Mouse (Mus musculus): ENCODE measurements around the gene Plekhh1. TPM values are rescaled to one million over a fixed set of nuclear protein-coding genes. Genes with fewer than 3 reads are reported as not detected.

Gene Plekhh1
- polyA plus RNA-seq, 1 experiment from 2014 or later, result 7.0 TPM

DNA sequence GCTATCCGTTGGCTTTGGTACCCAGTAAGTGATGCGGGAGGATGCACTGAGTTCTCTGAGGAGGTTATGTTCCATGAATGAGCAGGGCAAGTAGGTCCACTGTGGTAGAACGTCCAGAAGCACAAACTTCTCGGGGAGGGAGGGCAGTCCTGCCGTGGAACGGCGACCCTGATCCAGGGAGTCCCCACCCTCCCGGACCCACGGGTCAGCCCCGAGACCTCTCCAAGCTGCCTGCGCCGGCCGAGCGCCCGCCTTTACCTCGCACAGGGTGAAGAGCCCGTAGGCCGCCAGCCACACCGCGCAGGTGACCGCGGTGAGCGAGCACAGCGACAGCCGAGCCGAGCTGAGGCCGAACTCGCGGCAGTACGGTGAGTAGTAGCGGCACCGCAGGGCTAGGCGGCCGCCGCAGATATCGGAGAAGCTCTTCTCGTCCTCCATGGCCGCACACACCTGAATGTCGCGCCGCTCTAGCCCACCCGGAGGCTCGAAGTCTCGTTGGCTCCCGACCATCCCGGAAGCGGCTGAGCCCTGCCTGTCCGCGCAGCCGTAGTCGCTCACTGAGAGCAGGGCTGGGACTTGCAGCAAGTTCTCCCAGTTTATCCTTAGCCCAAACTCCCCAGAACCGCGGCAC, 60.3 kb downstream of the Plekhh1 start, which contains the start of gene Pigh:
Gene Pigh (minus strand): TSS at position 470 of the 631 bp plus-strand sequence.
- H3K27ac ChIP-seq, result peak within 1 kb of the TSS; percentile 59; the same call in 1 of the 2 replicates
- WGBS, result under 1% methylated on average over 53 of the region's 53 CpGs
- peak within 1 kb of the TSS; percentile 70 for H3K4me2 ChIP-seq
- peak within 1 kb of the TSS; percentile 81 for H3K9ac ChIP-seq
- no peaks in the 10 kb centered on the region for H3K9me3 ChIP-seq (replicated peaks)
- peak within 1 kb of the TSS; percentile 65 for H3K4me3 ChIP-seq (replicated peaks)
- no peaks in the 10 kb centered on the region for H3K27me3 ChIP-seq
- peaks cover 15% of the 10 kb centered on the region; the same call in 1 of the 2 replicates for H3K36me3 ChIP-seq
- peak; percentile 98 for ATAC-seq (replicated peaks; ENCODE audit: low FRiP score)
- peaks cover 9% of the 10 kb centered on the region for H3K4me1 ChIP-seq

DNA sequence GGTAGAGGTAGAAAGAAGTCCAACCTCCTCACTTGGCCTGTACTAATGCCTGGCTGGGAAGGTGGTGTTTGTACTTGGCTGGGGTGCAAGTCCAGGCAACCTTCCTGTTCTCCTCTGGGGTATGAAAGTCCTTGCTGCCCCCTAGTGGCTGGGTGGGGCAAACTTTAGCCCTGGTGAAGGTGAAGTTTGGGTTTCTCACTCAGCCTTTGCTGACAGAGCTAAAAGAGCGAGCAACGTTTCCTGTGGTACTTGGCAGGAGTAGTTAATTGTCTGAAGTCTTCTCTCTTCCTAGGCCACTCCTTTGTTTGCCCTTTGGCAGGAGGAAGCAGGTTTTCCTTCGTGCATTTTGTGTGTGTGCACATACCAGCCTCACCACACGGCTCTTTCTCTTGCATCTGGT, 63.6 kb downstream of the Plekhh1 start:
- H3K27ac ChIP-seq, result no peak overlapping the region

DNA sequence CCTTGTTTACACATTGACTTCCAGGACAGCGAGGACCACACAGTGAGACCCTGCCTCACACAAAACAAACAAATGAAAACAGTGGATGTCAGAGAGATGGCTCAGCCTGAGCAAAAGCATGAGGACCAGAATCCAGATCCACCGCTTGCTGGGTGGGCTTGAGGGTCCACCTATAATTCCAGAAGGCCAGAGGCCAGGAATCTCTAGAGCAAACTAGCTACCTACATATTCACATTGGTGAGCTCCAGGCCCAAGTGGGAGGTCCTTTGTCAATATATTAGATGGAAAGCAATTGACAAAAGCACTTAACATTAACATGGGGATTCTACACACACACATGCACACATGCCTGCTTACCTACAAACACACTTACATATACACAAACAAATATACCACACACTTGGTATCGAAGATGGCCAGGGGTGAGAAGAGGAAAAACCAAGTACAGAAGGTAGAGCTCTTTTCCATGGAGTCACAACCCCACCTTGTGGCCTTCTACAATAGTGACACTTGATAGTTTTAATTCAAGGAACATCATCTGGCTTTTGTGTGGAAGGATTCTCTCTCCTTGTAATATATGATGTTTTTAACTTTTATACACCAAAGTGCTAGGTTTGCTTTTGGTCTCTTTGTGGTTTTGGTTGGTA, 68.3 kb downstream of the Plekhh1 start:
- Histone ChIP-seq H3K27ac (no peak overlapping the region), H3K27me3 (no peaks in the 10 kb centered on the region), H3K36me3 (no peaks in the 10 kb centered on the region), H3K4me1 (no peaks in the 10 kb centered on the region), H3K9ac (no peak overlapping the region), H3K4me3 (replicated peaks) (no peak overlapping the region), H3K9me3 (replicated peaks) (no peaks in the 10 kb centered on the region), H3K4me2 (no peak overlapping the region)
- 70% methylated on average over 3 of the region's 3 CpGs for WGBS
- ATAC-seq (replicated peaks; ENCODE audit: low FRiP score), result no peak

More for the DNA sequence above, 63.6 kb downstream of the Plekhh1 start:
- H3K4me3 ChIP-seq (replicated peaks), result no peak overlapping the region
- H3K27me3 ChIP-seq, result no peaks in the 10 kb centered on the region
- WGBS, result 45% methylated on average over 4 of the region's 4 CpGs
- H3K9ac ChIP-seq, result no peak overlapping the region
- H3K9me3 ChIP-seq (replicated peaks), result no peaks in the 10 kb centered on the region
- ATAC-seq (replicated peaks; ENCODE audit: low FRiP score), result no peak
- H3K4me1 ChIP-seq, result peaks cover 9% of the 10 kb centered on the region
- no peaks in the 10 kb centered on the region for H3K36me3 ChIP-seq
- no peak overlapping the region for H3K4me2 ChIP-seq

GRCm38 (mm10) chr12:79103773-79104172, 74.8 kb downstream of the Plekhh1 start:
- Histone ChIP-seq H3K9me3 (replicated peaks) (no peaks in the 10 kb centered on the region), H3K27ac (no peak overlapping the region), H3K4me1 (no peaks in the 10 kb centered on the region), H3K4me2 (no peak overlapping the region), H3K27me3 (no peaks in the 10 kb centered on the region), H3K9ac (no peak overlapping the region), H3K4me3 (replicated peaks) (no peak overlapping the region), H3K36me3 (no peaks in the 10 kb centered on the region)
- WGBS, result 71% methylated on average over 3 of the region's 3 CpGs
- no peak for ATAC-seq (replicated peaks; ENCODE audit: low FRiP score)

GRCm38 (mm10) chr12:79104544-79104943, 75.6 kb downstream of the Plekhh1 start:
- 80% methylated on average over 2 of the region's 2 CpGs for WGBS
- no peak overlapping the region for H3K4me2 ChIP-seq

GRCm38 (mm10) chr12:79105312-79105711, 76.3 kb downstream of the Plekhh1 start:
- ATAC-seq (replicated peaks; ENCODE audit: low FRiP score), result no peak
- Histone ChIP-seq H3K36me3 (no peaks in the 10 kb centered on the region), H3K4me3 (replicated peaks) (no peak overlapping the region), H3K4me2 (no peak overlapping the region), H3K4me1 (no peaks in the 10 kb centered on the region), H3K9me3 (replicated peaks) (no peaks in the 10 kb centered on the region), H3K27ac (no peak overlapping the region), H3K27me3 (no peaks in the 10 kb centered on the region), H3K9ac (no peak overlapping the region)
- 68% methylated on average over 5 of the region's 5 CpGs for WGBS

More at GRCm38 (mm10) chr12:79104544-79104943, 75.6 kb downstream of the Plekhh1 start:
- Histone ChIP-seq H3K9me3 (replicated peaks) (no peaks in the 10 kb centered on the region), H3K27me3 (no peaks in the 10 kb centered on the region), H3K27ac (no peak overlapping the region), H3K4me1 (no peaks in the 10 kb centered on the region), H3K36me3 (no peaks in the 10 kb centered on the region), H3K4me3 (replicated peaks) (no peak overlapping the region), H3K9ac (no peak overlapping the region)
- ATAC-seq (replicated peaks; ENCODE audit: low FRiP score), result no peak

- WGBS, result 88% methylated on average over 4 of the region's 4 CpGs
- Histone ChIP-seq H3K4me2 (no peak overlapping the region), H3K9ac (no peak overlapping the region), H3K4me3 (replicated peaks) (no peak overlapping the region), H3K27ac (no peak overlapping the region), H3K4me1 (no peaks in the 10 kb centered on the region), H3K9me3 (replicated peaks) (no peaks in the 10 kb centered on the region), H3K36me3 (no peaks in the 10 kb centered on the region), H3K27me3 (no peaks in the 10 kb centered on the region)
- no peak for ATAC-seq (replicated peaks; ENCODE audit: low FRiP score)
These were observed 90.0 kb downstream of the Plekhh1 start for GRCm38 (mm10) chr12:79118991-79119390.

GRCm38 (mm10) chr12:79122820-79123219, 93.9 kb downstream of the Plekhh1 start:
- no peaks in the 10 kb centered on the region for H3K36me3 ChIP-seq
- H3K9ac ChIP-seq, result no peak overlapping the region
- H3K4me3 ChIP-seq (replicated peaks), result no peak overlapping the region
- WGBS, result 32% methylated on average over 3 of the region's 3 CpGs
- H3K27ac ChIP-seq, result no peak overlapping the region
- H3K9me3 ChIP-seq (replicated peaks), result no peaks in the 10 kb centered on the region
- no peak overlapping the region for H3K4me2 ChIP-seq
- H3K27me3 ChIP-seq, result no peaks in the 10 kb centered on the region
- H3K4me1 ChIP-seq, result no peaks in the 10 kb centered on the region
- no peak for ATAC-seq (replicated peaks; ENCODE audit: low FRiP score)

DNA sequence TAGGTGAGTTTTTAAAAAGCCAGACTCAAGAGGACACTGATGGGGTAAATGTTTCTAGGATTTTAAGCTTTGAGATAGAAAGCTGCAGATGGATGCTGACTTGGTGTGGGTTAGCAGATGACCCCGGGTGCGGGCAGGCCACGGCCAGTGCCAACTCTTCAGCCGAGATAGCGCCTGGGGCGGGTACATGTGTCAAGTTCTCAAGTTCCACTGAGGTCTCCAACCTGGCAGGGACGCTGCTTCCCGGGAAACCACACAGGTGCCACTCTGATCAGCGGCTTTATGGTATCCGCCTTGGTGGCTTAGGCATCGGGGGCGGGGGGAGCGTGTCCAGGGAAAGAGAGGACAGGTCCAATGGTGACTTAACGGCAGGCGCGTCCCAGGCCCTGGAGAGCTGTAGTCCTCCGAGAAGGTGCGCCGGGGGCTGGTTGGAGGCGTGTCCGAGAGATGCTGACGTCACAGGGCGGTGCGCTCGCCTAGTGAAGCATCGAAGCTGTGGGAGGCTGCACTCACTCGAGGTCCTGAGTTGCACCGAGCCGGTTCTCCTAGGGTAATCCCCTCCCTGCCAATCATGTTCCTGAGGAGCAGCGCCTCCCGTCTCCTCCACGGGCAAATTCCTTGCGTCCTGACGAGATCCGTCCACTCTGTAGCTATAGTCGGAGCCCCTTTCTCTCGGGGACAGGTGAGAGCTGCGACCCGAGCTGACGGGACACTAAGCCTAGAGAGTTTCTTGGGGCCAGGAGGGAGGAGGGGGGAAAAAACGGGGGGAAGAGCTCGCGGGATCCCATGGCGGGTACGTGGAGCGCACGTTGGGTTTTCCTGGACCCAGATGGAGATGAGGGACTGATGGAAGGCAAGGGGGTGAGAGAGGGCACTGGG, 101.6 kb downstream of the Plekhh1 start, which contains the start of gene Arg2:
Gene Arg2 (plus strand): TSS at position 479 of the 879 bp plus-strand sequence.
- Histone ChIP-seq H3K9me3 (replicated peaks) (no peaks in the 10 kb centered on the region), H3K27me3 (peaks cover 43% of the 10 kb centered on the region), H3K27ac (no peak within 1 kb of the TSS), H3K4me1 (peaks cover 25% of the 10 kb centered on the region), H3K36me3 (no peaks in the 10 kb centered on the region), H3K4me2 (peak within 1 kb of the TSS; percentile 93), H3K4me3 (replicated peaks) (peak within 1 kb of the TSS; percentile 52), H3K9ac (peak within 1 kb of the TSS; percentile 35; the same call in 1 of the 2 replicates)
- WGBS, result under 1% methylated on average over 47 of the region's 47 CpGs
- ATAC-seq (replicated peaks; ENCODE audit: low FRiP score), result peak; percentile 99

Measured in kidney, embryonic 15.5 days (tissue).